Mouse (Mus musculus) heart, embryonic 10.5 days (tissue): ENCODE data around the gene Fbln2. TPM values are rescaled to one million over a fixed set of nuclear protein-coding genes. Genes with fewer than 3 reads are reported as not detected.

Experiments used
- polyA plus RNA-seq: library from polyadenylated mRNA; unstranded; fragments of >200 nt; fragmentation: Nextera tagmentation; extraction: Ambion mirVana; gene quantifications from 2 replicates; pipeline ENCODE4 v1.2.1, GENCODE M21; 2016

Gene Fbln2
- polyA plus RNA-seq, 1 experiment from 2014 or later: 99.3 TPM

Other genes with a start within 250 kb of the Fbln2 start
- gene Iqsec1, start 223.8 kb upstream of the Fbln2 start, polyA plus RNA-seq: 12.1 and 14.8 TPM in 2 replicates
- gene Nup210, start 95.6 kb upstream of the Fbln2 start, polyA plus RNA-seq: 10.7 and 11.6 TPM in 2 replicates
- 6.4 and 6.8 TPM in 2 replicates for gene Hdac11, start 55.8 kb upstream of the Fbln2 start, polyA plus RNA-seq
- gene Wnt7a, start 198.9 kb downstream of the Fbln2 start, polyA plus RNA-seq: 0.39 and 0.70 TPM in 2 replicates